ENCODE assay signal across 9 mouse cellular contexts in genomic region chr13:63154851-63155571, GRCm38 (mm10).
DNase-seq lines count a peak whose midpoint lies in the region; ATAC-seq lines count a peak whose summit lies in the region.
"Had no signal": no experiment of that assay in that cellular context is flagged by ENCODE, and none has a peak within 500 bp of the region (broad histone marks: within the 10 kb centered on the region; RNA-seq: fewer than 3 reads in every experiment).

No protein-coding gene starts in this region.

- no peak for DNase-seq in heart, postnatal 36 days
- DNase-seq in right cerebral cortex, postnatal 25 days, result peak; percentile 5
- no peak for DNase-seq in right cerebral cortex, postnatal 4 days
- DNase-seq in gonadal fat pad, adult 2 months (ENCODE audit: low read depth), result peak; percentile 66
- peak; percentile 59 for DNase-seq in lung, postnatal 25 days (ENCODE audit: low spot score)
- DNase-seq in urinary bladder, postnatal 10 days (ENCODE audit: low spot score), result no peak

- H3K9ac ChIP-seq in heart, embryonic 13.5 days, result no peak overlapping the region
- H3K9ac ChIP-seq: liver, embryonic 14.5 days had no signal

- H3K4me2 ChIP-seq in heart, embryonic 13.5 days, result no peak overlapping the region

- peak overlapping the region; percentile 36 for H3K27ac ChIP-seq in heart, embryonic 13.5 days (replicated peaks)
- H3K27ac ChIP-seq: liver, embryonic 14.5 days had no signal

- no peak overlapping the region for H3K4me3 ChIP-seq in heart, embryonic 13.5 days

- no peak for ATAC-seq in heart, embryonic 13.5 days (ENCODE audit: extremely low read depth, insufficient number of reproducible peaks, low FRiP score, low TSS enrichment)
- no peak for ATAC-seq in monocyte, adult 5-6 weeks (replicated peaks; ENCODE audit: insufficient number of reproducible peaks, low FRiP score, low TSS enrichment, poor library complexity, severe bottlenecking)

- 0 out of 2 replicates have a peak, but pooled peaks cover 3% of the 10 kb centered on the region for H3K36me3 ChIP-seq in heart, embryonic 13.5 days

- peaks cover 40% of the 10 kb centered on the region for H3K4me1 ChIP-seq in heart, embryonic 13.5 days

- peaks cover 3% of the 10 kb centered on the region; the same call in 1 of the 2 replicates for H3K9me3 ChIP-seq in heart, embryonic 13.5 days

- intact Hi-C loops in heart, postnatal 36 days (cut with DNase I), result no loop called here

- H3K27me3 ChIP-seq in heart, embryonic 13.5 days (replicated peaks), result no peaks in the 10 kb centered on the region

- WGBS in heart, embryonic 13.5 days, result 51% methylated on average over 7 of the region's 7 CpGs

Comparison
In these comparisons a context has a peak if more than half of its experiments do, and no peak if none do; other contexts are left out.
1. DNase-seq: peak in right cerebral cortex, postnatal 25 days (single experiment), gonadal fat pad, adult 2 months (single experiment) and lung, postnatal 25 days (single experiment); none in heart, postnatal 36 days (0 of 2), right cerebral cortex, postnatal 4 days (single experiment) and urinary bladder, postnatal 10 days (single experiment).